Mouse (Mus musculus) liver, postnatal 0 days (tissue): ENCODE results near the gene Slc35a2.
A peak's percentile ranks its signal among the peaks of the same experiment; 100 is the strongest.
"Not testable (repeated sequence)": the region's sequence is repeated elsewhere in the genome, so short reads cannot be mapped to it uniquely, and the experiment has no call there.

ENCODE experiments used
- CTCF ChIP-seq: sonication (generic); IDR thresholded peaks from 2 replicates; pipeline ENCODE4 v1.5.1; 2016; ENCODE audit warnings: antibody characterized with exemption, low read depth
- EP300 ChIP-seq: IDR thresholded peaks from 2 replicates; pipeline ENCODE4 v1.6.1; 2016; ENCODE audit warnings: antibody characterized with exemption, low read depth, mild to moderate bottlenecking

DNA sequence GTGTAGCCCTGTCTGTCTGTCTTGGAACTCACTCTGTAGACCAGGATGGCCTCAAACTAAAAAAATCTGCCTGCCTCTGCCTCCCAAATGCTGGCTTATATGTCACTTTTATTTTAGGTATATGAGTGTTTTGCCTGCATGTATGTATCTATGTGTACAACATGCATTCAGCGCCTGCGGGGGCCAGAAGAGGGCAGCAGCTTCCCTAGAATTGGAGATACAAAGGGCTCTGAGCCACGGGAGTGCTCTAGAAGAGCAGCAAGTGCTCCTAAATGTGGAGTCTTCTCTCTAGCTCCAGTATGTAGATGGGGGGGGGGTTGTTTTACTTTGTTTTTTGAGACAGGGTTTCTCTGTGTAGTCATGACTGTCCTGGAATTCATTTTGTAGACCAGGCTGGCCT, 31.8 kb downstream of the Slc35a2 start:
- peak; percentile 48 for TF ChIP-seq CTCF
- not testable (repeated sequence) for TF ChIP-seq EP300
